Mouse (Mus musculus) heart, embryonic 14.5 days (tissue): ENCODE measurements at regions not wholly inside any gene's neighbourhood (a gene's known extent, or its start where the extent isn't known, plus 50 kb on each side); places are given as distances from the start of the nearest gene placed in this dataset.
A peak's percentile ranks its signal among the peaks of the same experiment; 100 is the strongest.
"Not testable (repeated sequence)": the region's sequence is repeated elsewhere in the genome, so short reads cannot be mapped to it uniquely, and the experiment has no call there.

ENCODE experiments used
- ATAC-seq: fragments of 200-750 bp; cut with Nextera tagmentation; 2 replicates; pipeline ENCODE4 v1.8.0; 2017; ENCODE audit warnings: low read depth, moderate TSS enrichment; ENCODE audit not compliant: insufficient number of reproducible peaks, insufficient read depth, low FRiP score
- H3K27ac ChIP-seq, 2 experiments: fragments of 200-500 bp in 1 of 2; fragments of 300-500 bp in 1 of 2; sonication (generic) in 1 of 2; replicated peaks in 1 of 2; 2 replicates each; pipeline ENCODE4 v1.5.1; 2012 to 2014; ENCODE audit warnings: low read depth in 2 of 2, low read length in 2 of 2, control low read depth in 1 of 2, mild to moderate bottlenecking in 1 of 2, mixed read lengths in 1 of 2; ENCODE audit not compliant: control insufficient read depth in 1 of 2, insufficient read depth in 1 of 2
- H3K27me3 ChIP-seq: fragments of 300-500 bp; sonication (generic); 2 replicates; pipeline ENCODE4 v1.6.1; 2014; ENCODE audit warnings: mild to moderate bottlenecking, low read length, control low read depth; ENCODE audit not compliant: control insufficient read depth, insufficient read depth
- H3K36me3 ChIP-seq: fragments of 300-500 bp; sonication (generic); 2 replicates; pipeline ENCODE4 v1.6.1; 2014; ENCODE audit warnings: mild to moderate bottlenecking, control low read depth, low read length, mixed read lengths; ENCODE audit not compliant: control insufficient read depth, insufficient read depth
- H3K4me1 ChIP-seq, 2 experiments: fragments of 200-500 bp in 1 of 2; fragments of 300-500 bp in 1 of 2; sonication (generic) in 1 of 2; 2 replicates each; pipeline ENCODE4 v1.6.1; 2012 to 2014; ENCODE audit warnings: low read length in 2 of 2, control low read depth in 1 of 2, mixed read lengths in 1 of 2; ENCODE audit not compliant: control insufficient read depth in 2 of 2, insufficient read depth in 2 of 2
- H3K4me2 ChIP-seq: fragments of 300-500 bp; sonication (generic); 2 replicates; pipeline ENCODE4 v1.6.1; 2014; ENCODE audit warnings: mild to moderate bottlenecking, low read length
- H3K4me3 ChIP-seq, 2 experiments: fragments of 200-500 bp in 1 of 2; fragments of 300-500 bp in 1 of 2; sonication (generic) in 1 of 2; 2 replicates each; pipeline ENCODE4 v1.5.1; 2012 to 2014; ENCODE audit warnings: low read length in 2 of 2, mild to moderate bottlenecking in 2 of 2, control low read depth in 1 of 2, low read depth in 1 of 2, moderate library complexity in 1 of 2; ENCODE audit not compliant: control insufficient read depth in 1 of 2, insufficient read depth in 1 of 2
- H3K9ac ChIP-seq: fragments of 300-500 bp; sonication (generic); 2 replicates; pipeline ENCODE4 v1.6.1; 2014; ENCODE audit warnings: mild to moderate bottlenecking, low read length
- H3K9me3 ChIP-seq: fragments of 300-500 bp; sonication (generic); 2 replicates; pipeline ENCODE4 v1.6.1; 2016; ENCODE audit warnings: low read length, control low read depth; ENCODE audit not compliant: control insufficient read depth
- WGBS: fragments of 180-500 bp; shearing (Covaris S2); extraction: QIAGEN DNeasy Blood & Tissue Kit; methylation state at CpG from one replicate; pipeline ENCODE4 v1.1.7; 2014; 5-methylcytosine and 5-hydroxymethylcytosine counted together

GRCm38 (mm10) chr14:19327321-19327720, 91.4 kb downstream of the Gm21738 start:
- peaks cover 15% of the 10 kb centered on the region; the same call in 1 of the 2 replicates for H3K9me3 ChIP-seq
- 73% methylated on average over 6 of the region's 6 CpGs for WGBS
- no peak for ATAC-seq
- no peaks in the 10 kb centered on the region for H3K36me3 ChIP-seq
- no peaks in the 10 kb centered on the region for H3K4me1 ChIP-seq
- no peaks in the 10 kb centered on the region for H3K27me3 ChIP-seq
- H3K27ac ChIP-seq = no peak overlapping the region
- H3K9ac ChIP-seq = no peak overlapping the region
- no peak overlapping the region for H3K4me3 ChIP-seq
- no peak overlapping the region for H3K4me2 ChIP-seq

DNA sequence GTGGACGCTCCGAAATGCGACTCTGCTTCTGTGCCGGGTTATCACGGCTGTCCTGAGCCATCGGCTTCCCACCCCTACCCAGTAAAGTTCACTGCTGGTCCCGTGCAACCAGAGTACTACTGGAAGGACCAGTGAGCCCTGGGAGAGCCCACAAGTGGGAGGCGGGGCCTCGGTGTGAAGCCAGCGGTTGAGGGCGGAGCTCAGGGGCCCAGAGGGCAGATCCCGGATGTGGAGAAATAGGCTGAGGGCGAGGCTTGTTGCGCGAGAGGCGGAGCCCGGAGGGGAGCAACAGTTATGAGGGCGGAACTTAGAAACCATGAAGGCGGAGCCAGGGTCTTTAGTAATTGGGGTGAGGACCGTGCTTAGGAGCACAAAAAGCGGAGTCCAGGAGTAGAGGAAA, 107.1 kb downstream of the Gm21738 start:
- H3K4me3 ChIP-seq = no peak overlapping the region
- peaks cover 4% of the 10 kb centered on the region; the same call in 1 of the 2 replicates for H3K9me3 ChIP-seq
- 66% methylated on average over 21 of the region's 21 CpGs for WGBS
- no peaks in the 10 kb centered on the region for H3K27me3 ChIP-seq
- H3K4me2 ChIP-seq = no peak overlapping the region
- no peaks in the 10 kb centered on the region for H3K4me1 ChIP-seq
- no peak overlapping the region for H3K9ac ChIP-seq
- no peak for ATAC-seq
- H3K36me3 ChIP-seq = no peaks in the 10 kb centered on the region
- no peak overlapping the region for H3K27ac ChIP-seq

GRCm38 (mm10) chr14:19302859-19303258, 115.9 kb downstream of the Gm21738 start:
- 59% methylated on average over 4 of the region's 4 CpGs for WGBS
- ATAC-seq, H3K4me2 ChIP-seq, H3K27ac ChIP-seq, H3K9ac ChIP-seq, H3K9me3 ChIP-seq, H3K27me3 ChIP-seq, H3K36me3 ChIP-seq, H3K4me3 ChIP-seq, H3K4me1 ChIP-seq: not testable (repeated sequence)

GRCm38 (mm10) chr14:19279096-19279495, 139.6 kb downstream of the Gm21738 start:
- H3K4me1 ChIP-seq = no peaks in the 10 kb centered on the region
- H3K4me2 ChIP-seq = no peak overlapping the region
- H3K9me3 ChIP-seq = no peaks in the 10 kb centered on the region; the same call in 1 of the 2 replicates
- no peak for ATAC-seq
- WGBS = 71% methylated on average over 1 of the region's 1 CpGs
- no peaks in the 10 kb centered on the region for H3K36me3 ChIP-seq
- no peaks in the 10 kb centered on the region for H3K27me3 ChIP-seq
- H3K4me3 ChIP-seq = no peak overlapping the region
- H3K9ac ChIP-seq = no peak overlapping the region
- H3K27ac ChIP-seq = no peak overlapping the region

DNA sequence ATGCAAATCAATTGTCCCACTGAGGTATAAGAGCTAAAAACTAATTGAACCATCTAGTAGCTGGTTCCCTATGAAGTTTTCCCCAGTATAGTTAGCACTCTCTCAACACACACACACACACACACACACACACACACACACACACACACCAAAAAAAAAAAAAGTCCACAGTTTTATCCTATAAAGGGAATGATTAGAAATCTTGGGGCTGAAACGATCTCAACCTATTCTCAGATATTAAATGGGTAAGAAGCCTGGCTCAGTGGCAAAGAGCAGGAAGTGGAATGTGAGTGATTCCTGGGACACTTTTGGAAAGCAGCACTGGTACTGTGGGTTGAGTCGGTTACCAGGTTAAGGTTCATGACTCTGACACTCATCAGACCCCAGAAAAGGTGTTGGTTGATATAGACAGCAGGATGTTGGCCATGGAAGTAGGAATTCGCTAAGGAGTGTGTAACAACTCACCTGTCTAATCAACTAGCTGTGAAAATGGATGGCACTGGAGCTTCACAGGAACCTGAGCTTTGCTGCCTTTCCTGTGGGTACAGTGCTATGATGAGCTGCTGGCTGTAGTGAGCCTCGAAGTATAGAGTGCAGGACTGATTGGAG, 140.8 kb downstream of the Gm21738 start:
- Histone ChIP-seq H3K36me3 (no peaks in the 10 kb centered on the region), H3K4me1 (no peaks in the 10 kb centered on the region), H3K4me2 (no peak overlapping the region), H3K27ac (no peak overlapping the region), H3K4me3 (no peak overlapping the region), H3K27me3 (no peaks in the 10 kb centered on the region), H3K9ac (no peak overlapping the region), H3K9me3 (peaks cover 3% of the 10 kb centered on the region; the same call in 1 of the 2 replicates)
- ATAC-seq = peak; percentile 92
- 49% methylated on average over 4 of the region's 4 CpGs for WGBS
